Mouse (Mus musculus) CH12.LX (cell line): ENCODE measurements at regions not wholly inside any gene's neighbourhood (a gene's known extent, or its start where the extent isn't known, plus 50 kb on each side); places are given as distances from the start of the nearest gene placed in this dataset.

Experiments used
- DNase-seq: peaks from one replicate; pipeline ENCODE4 v3.0.0-alpha.2; 2013; ENCODE audit errors: extremely low read depth
- H3K27ac ChIP-seq: 2 replicates; pipeline ENCODE4 v1.5.1; 2012; ENCODE audit warnings: low read depth, mild to moderate bottlenecking, control low read depth, moderate library complexity; ENCODE audit not compliant: insufficient read depth
- H3K27me3 ChIP-seq: replicated peaks from 2 replicates; pipeline ENCODE3; 2012; ENCODE audit warnings: inconsistent platforms
- H3K36me3 ChIP-seq, 2 experiments: replicated peaks in 1 of 2; 2 replicates each; pipeline versions ENCODE3 to v1.6.1; 2012; ENCODE audit warnings: inconsistent platforms in 1 of 2, low read length in 1 of 2, mild to moderate bottlenecking in 1 of 2, mixed read lengths in 1 of 2, moderate library complexity in 1 of 2; ENCODE audit not compliant: control insufficient read depth in 1 of 2, insufficient read depth in 1 of 2
- H3K4me1 ChIP-seq, 2 experiments: 2 replicates each; pipeline ENCODE4 v1.6.1; 2012; ENCODE audit warnings: inconsistent platforms in 1 of 2, moderate library complexity in 1 of 2; ENCODE audit not compliant: insufficient read depth in 2 of 2, control insufficient read depth in 1 of 2
- H3K4me2 ChIP-seq: 2 replicates; pipeline ENCODE4 v1.6.1; 2012; ENCODE audit warnings: low read depth, mild to moderate bottlenecking, control low read depth; ENCODE audit not compliant: poor library complexity, insufficient read depth, severe bottlenecking
- H3K4me3 ChIP-seq, 3 experiments: fragments of 150-350 bp in 1 of 3; sonication (generic) in 1 of 3; replicated peaks in 1 of 3; 2 replicates each; pipeline versions ENCODE3 to v1.5.1; 2011 to 2012; ENCODE audit warnings: low read depth in 2 of 3, low read length in 2 of 3, mild to moderate bottlenecking in 2 of 3, moderate library complexity in 2 of 3, control low read depth in 1 of 3, improper control_type of control experiment in 1 of 3, inconsistent platforms in 1 of 3, mixed read lengths in 1 of 3; ENCODE audit not compliant: poor library complexity in 1 of 3
- H3K79me2 ChIP-seq: replicated peaks from 2 replicates; pipeline ENCODE4 v1.6.1; 2012; ENCODE audit warnings: mild to moderate bottlenecking, moderate library complexity; ENCODE audit not compliant: control insufficient read depth, poor library complexity, insufficient read depth, severe bottlenecking; ENCODE audit errors: extremely low read depth
- H3K9ac ChIP-seq: 2 replicates; pipeline ENCODE4 v1.6.1; 2012; ENCODE audit warnings: low read depth, mild to moderate bottlenecking, control low read depth, moderate library complexity; ENCODE audit not compliant: insufficient read depth
- H3K9me3 ChIP-seq: replicated peaks from 2 replicates; pipeline ENCODE3; 2012; ENCODE audit warnings: low read length, inconsistent platforms, mixed read lengths
- CHD1 ChIP-seq: IDR thresholded peaks from 2 replicates; pipeline ENCODE4 v1.6.1; 2012; ENCODE audit warnings: low read depth, low read length, improper control_type of control experiment, inconsistent platforms
- CHD2 ChIP-seq: IDR thresholded peaks from 2 replicates; pipeline ENCODE4 v1.6.1; 2011; ENCODE audit warnings: low read length, improper control_type of control experiment
- CTCF ChIP-seq, 2 experiments: IDR thresholded peaks in 1 of 2; conservative IDR thresholded peaks in 1 of 2; 2 replicates each; pipeline ENCODE4 v1.5.1; 2011 to 2012; ENCODE audit warnings: low read depth in 2 of 2, low read length in 2 of 2, improper control_type of control experiment in 1 of 2, inconsistent platforms in 1 of 2, mild to moderate bottlenecking in 1 of 2, moderate library complexity in 1 of 2
- E2F4 ChIP-seq: IDR thresholded peaks from 2 replicates; pipeline ENCODE4 v1.6.1; 2011; ENCODE audit warnings: low read depth, low read length, improper control_type of control experiment; ENCODE audit not compliant: insufficient replicate concordance
- ETS1 ChIP-seq: conservative IDR thresholded peaks from 2 replicates; pipeline ENCODE4 v1.6.1; 2012; ENCODE audit warnings: low read depth, mild to moderate bottlenecking, inconsistent platforms, low read length, improper control_type of control experiment, moderate library complexity
- IRF4 ChIP-seq: IDR thresholded peaks from 2 replicates; pipeline ENCODE4 v1.6.1; 2014; ENCODE audit warnings: low read depth, mild to moderate bottlenecking, inconsistent platforms, low read length, improper control_type of control experiment
- JUN ChIP-seq: IDR thresholded peaks from 2 replicates; pipeline ENCODE4 v1.6.1; 2011; ENCODE audit warnings: low read depth, mild to moderate bottlenecking, low read length, improper control_type of control experiment, moderate library complexity; ENCODE audit not compliant: insufficient read depth
- JUND ChIP-seq: conservative IDR thresholded peaks from 2 replicates; pipeline ENCODE4 v1.6.1; 2011; ENCODE audit warnings: low read depth, low read length, improper control_type of control experiment
- MAFK ChIP-seq: IDR thresholded peaks from 2 replicates; pipeline ENCODE4 v1.6.1; 2011; ENCODE audit warnings: low read length, improper control_type of control experiment; ENCODE audit not compliant: insufficient replicate concordance
- MAZ ChIP-seq: IDR thresholded peaks from 2 replicates; pipeline ENCODE4 v1.6.1; 2012; ENCODE audit warnings: low read depth, mild to moderate bottlenecking, inconsistent platforms, low read length, improper control_type of control experiment, moderate library complexity
- MEF2A ChIP-seq: IDR thresholded peaks from 2 replicates; pipeline ENCODE4 v1.6.1; 2014; ENCODE audit warnings: low read depth, mild to moderate bottlenecking, inconsistent platforms, low read length, improper control_type of control experiment, borderline replicate concordance
- MYC ChIP-seq: IDR thresholded peaks from 2 replicates; pipeline ENCODE4 v1.6.1; 2011; ENCODE audit warnings: low read depth, mild to moderate bottlenecking, improper control_type of control experiment, low read length
- NRF1 ChIP-seq: IDR thresholded peaks from 2 replicates; pipeline ENCODE4 v1.6.1; 2014; ENCODE audit warnings: low read depth, mild to moderate bottlenecking, inconsistent platforms, low read length, improper control_type of control experiment, moderate library complexity
- RCOR1 ChIP-seq: conservative IDR thresholded peaks from 2 replicates; pipeline ENCODE4 v1.6.1; 2012; ENCODE audit warnings: low read depth, mild to moderate bottlenecking, inconsistent platforms, low read length, improper control_type of control experiment
- SMC3 ChIP-seq: IDR thresholded peaks from 2 replicates; pipeline ENCODE4 v1.6.1; 2011; ENCODE audit warnings: low read depth, low read length, improper control_type of control experiment
- TCF12 ChIP-seq: IDR thresholded peaks from 2 replicates; pipeline ENCODE4 v1.6.1; 2014; ENCODE audit warnings: low read depth, mild to moderate bottlenecking, inconsistent platforms, low read length, improper control_type of control experiment
- UBTF ChIP-seq: IDR thresholded peaks from 2 replicates; pipeline ENCODE4 v1.6.1; 2012; ENCODE audit warnings: low read depth, mild to moderate bottlenecking, inconsistent platforms, low read length, improper control_type of control experiment, moderate library complexity
- USF1 ChIP-seq: IDR thresholded peaks from 2 replicates; pipeline ENCODE4 v1.6.1; 2014; ENCODE audit warnings: low read depth, mild to moderate bottlenecking, inconsistent platforms, low read length, improper control_type of control experiment
- USF2 ChIP-seq: conservative IDR thresholded peaks from 2 replicates; pipeline ENCODE4 v1.6.1; 2011; ENCODE audit warnings: low read depth, low read length, improper control_type of control experiment
- ZC3H11A ChIP-seq: IDR thresholded peaks from 2 replicates; pipeline ENCODE4 v1.6.1; 2012; ENCODE audit warnings: low read depth, mild to moderate bottlenecking, inconsistent platforms, low read length, improper control_type of control experiment
- ZKSCAN1 ChIP-seq: IDR thresholded peaks from 2 replicates; pipeline ENCODE4 v1.6.1; 2012; ENCODE audit warnings: low read depth, inconsistent platforms, low read length, improper control_type of control experiment, borderline replicate concordance
- ZNF384 ChIP-seq: IDR thresholded peaks from 2 replicates; pipeline ENCODE4 v1.6.1; 2012; ENCODE audit warnings: low read depth, low read length, improper control_type of control experiment, inconsistent platforms
- dilution Hi-C: fragments of 300-500 bp; cut with MboI; formaldehyde crosslinking; loops from 2 replicates; pipeline ENCODE4 v1.14.3; 2020; ENCODE audit warnings: low sequenced_read_pairs; ENCODE audit not compliant: extremely low pct_unique_long_range_greater_than_20kb, extremely low pct_ligation_motif_present
- in situ Hi-C: fragments of 300-500 bp; cut with MboI; formaldehyde crosslinking; loops from 3 replicates; pipeline ENCODE4 v1.14.3; 2019; ENCODE audit warnings: low sequenced_read_pairs, low pct_ligation_motif_present, low pct_unique_long_range_greater_than_20kb, mixed read lengths

- TF ChIP-seq ETS1 (no peak), ZNF384 (no peak), CHD2 (no peak), MYC (no peak), CHD1 (no peak), RCOR1 (no peak)
- TF ChIP-seq, all 38 proteins: peak for 0
- no peak overlapping the region for H3K4me2 ChIP-seq
- H3K79me2 ChIP-seq = no peaks in the 10 kb centered on the region
- no peaks in the 10 kb centered on the region for H3K9me3 ChIP-seq
- H3K36me3 ChIP-seq = no peaks in the 10 kb centered on the region
- no peaks in the 10 kb centered on the region for H3K27me3 ChIP-seq
- H3K9ac ChIP-seq = no peak overlapping the region
- no peak for DNase-seq
- dilution Hi-C loops = no loop called here
- in situ Hi-C loops = no loop called here
- no peaks in the 10 kb centered on the region for H3K4me1 ChIP-seq
- H3K27ac ChIP-seq = no peak overlapping the region
- H3K4me3 ChIP-seq = no peak overlapping the region
Measured at GRCm38 (mm10) chr2:115268247-115268646, 313.3 kb upstream of the BC052040 start.

DNA sequence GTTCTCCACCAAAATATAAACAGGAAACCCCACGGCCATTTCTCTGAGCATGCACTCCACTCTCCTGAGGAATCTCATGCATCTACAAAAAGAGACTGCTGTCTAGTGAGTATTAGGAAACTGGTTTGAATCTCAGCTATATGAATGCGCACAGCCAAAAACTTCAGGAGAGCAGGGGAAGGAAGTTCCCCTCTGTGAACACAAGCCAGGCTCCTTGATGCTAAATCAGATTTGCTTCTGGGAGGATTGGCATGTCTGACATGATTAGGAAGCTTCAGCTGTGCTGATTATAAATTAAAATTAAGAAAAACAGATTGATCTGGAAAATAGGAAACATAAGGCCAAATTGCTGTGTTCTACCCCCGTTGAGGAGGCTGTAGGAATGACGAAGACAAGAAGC, 304.1 kb upstream of the BC052040 start:
- in situ Hi-C loops = no loop called here
- no peak for DNase-seq
- H3K4me1 ChIP-seq = peaks cover 0 to 4% of the 10 kb centered on the region in 2 experiments; a peak in 1 of 4 replicates
- no peaks in the 10 kb centered on the region for H3K79me2 ChIP-seq
- H3K4me3 ChIP-seq = no peak overlapping the region
- no peak for TF ChIP-seq IRF4
- TF ChIP-seq CTCF (conservative IDR thresholded peaks at IDR 0.05 in 1 of 2, IDR thresholded peaks at IDR 0.05 in 1 of 2; ENCODE audit: low read depth in 2 of 2, low read length in 2 of 2) = no peak
- TF ChIP-seq USF1 = no peak
- TF ChIP-seq MEF2A = no peak
- TF ChIP-seq USF2 = no peak
- no peak for TF ChIP-seq NRF1
- TF ChIP-seq JUN = no peak
- no peak for TF ChIP-seq UBTF
- TF ChIP-seq ETS1 = no peak
- no peak for TF ChIP-seq RCOR1
- no peak for TF ChIP-seq E2F4
- TF ChIP-seq ZKSCAN1 = no peak
- TF ChIP-seq TCF12 = no peak
- no peak for TF ChIP-seq MAZ
- TF ChIP-seq JUND = no peak
- no peak for TF ChIP-seq SMC3
- TF ChIP-seq ZC3H11A = no peak
- no peak for TF ChIP-seq MAFK
- no peak overlapping the region for H3K9ac ChIP-seq
- H3K27ac ChIP-seq = no peak overlapping the region
- H3K27me3 ChIP-seq = no peaks in the 10 kb centered on the region
- no peaks in the 10 kb centered on the region for H3K36me3 ChIP-seq
- H3K4me2 ChIP-seq = no peak overlapping the region
- dilution Hi-C loops = no loop called here
- H3K9me3 ChIP-seq = no peaks in the 10 kb centered on the region
